Mouse (Mus musculus) G1E (cell line): ENCODE data around the gene Colgalt1.

Experiments
- CTCF ChIP-seq: IDR thresholded peaks from 2 replicates; pipeline ENCODE4 v1.5.1; 2012; ENCODE audit warnings: low read depth, low read length, inconsistent platforms, mixed read lengths
- GATA2 ChIP-seq: IDR thresholded peaks from 2 replicates; pipeline ENCODE4 v1.6.1; 2012; ENCODE audit warnings: low read depth, low read length, inconsistent platforms, borderline replicate concordance
- POLR2AphosphoS5 ChIP-seq: IDR thresholded peaks from 2 replicates; pipeline ENCODE4 v1.6.1; 2012; ENCODE audit warnings: low read depth, low read length, inconsistent platforms; ENCODE audit not compliant: insufficient replicate concordance
- TAL1 ChIP-seq: conservative IDR thresholded peaks from 2 replicates; pipeline ENCODE4 v1.6.1; 2012; ENCODE audit warnings: low read depth, low read length, inconsistent platforms, mixed read lengths

GRCm38 (mm10) chr8:71598841-71599240 lies 12.0 kb upstream of the Colgalt1 start:
- no peak for TF ChIP-seq CTCF
- no peak for TF ChIP-seq TAL1
- TF ChIP-seq POLR2AphosphoS5 = no peak
- no peak for TF ChIP-seq GATA2
